7 mouse cellular contexts compared by ENCODE assay signal in the genomic region with DNA sequence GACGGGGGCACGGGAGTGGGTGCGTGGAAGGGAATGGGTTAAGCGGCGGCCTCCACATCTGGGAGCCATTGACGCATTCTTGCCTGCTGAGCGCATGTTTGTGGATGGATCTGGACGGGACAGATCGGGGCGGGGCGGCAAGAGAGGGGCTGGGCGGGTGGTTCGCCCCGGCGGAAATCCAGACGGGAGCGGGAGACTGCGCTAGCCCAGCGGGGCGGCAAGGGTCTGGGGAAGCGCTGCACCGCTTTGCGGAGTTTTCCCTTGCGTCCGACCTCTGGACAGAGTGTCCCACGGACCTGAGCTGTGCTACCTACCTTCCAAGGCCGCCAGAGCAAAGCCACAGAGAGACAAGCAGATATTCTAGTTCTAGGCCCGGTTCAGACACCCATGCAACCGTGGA. TPM values are rescaled to one million over a fixed set of nuclear protein-coding genes. Genes with fewer than 3 reads are reported as not detected.
DNase-seq lines count a peak whose midpoint lies in the region; ATAC-seq and TF ChIP-seq lines count a peak whose summit lies in the region.

No protein-coding gene starts in this region.

- TF ChIP-seq EP300 in heart, adult 2 months (IDR thresholded peaks at IDR 0.05; ENCODE audit: insufficient read depth, low read depth, low read length), result 0 out of 2 replicates have a peak, but pooled peaks have one; percentile 42
- no peak for TF ChIP-seq EP300 in stomach, postnatal 0 days (optimal IDR thresholded peaks at IDR 0.05)

- TF ChIP-seq CTCF in heart, adult 2 months (IDR thresholded peaks at IDR 0.05), result no peak
- TF ChIP-seq CTCF in lung, embryonic 14.5 days (IDR thresholded peaks at IDR 0.05; ENCODE audit: low read depth), result no peak
- TF ChIP-seq CTCF in stomach, postnatal 0 days (IDR thresholded peaks at IDR 0.05; ENCODE audit: low read depth), result no peak

- 3% methylated on average over 29 of the region's 29 CpGs for WGBS in heart, adult 2 months
- WGBS in lung, embryonic 14.5 days, result under 1% methylated on average over 29 of the region's 29 CpGs
- WGBS in stomach, postnatal 0 days, result under 1% methylated on average over 29 of the region's 29 CpGs

- peak overlapping the region; percentile 61 for H3K4me3 ChIP-seq in heart, adult 2 months
- H3K4me3 ChIP-seq in lung, embryonic 14.5 days (ENCODE audit: low read depth, low read length), result peak overlapping the region; percentile 76
- peak overlapping the region; percentile 81 for H3K4me3 ChIP-seq in stomach, postnatal 0 days (ENCODE audit: low read depth, low read length)

- H3K36me3 ChIP-seq in heart, adult 2 months (ENCODE audit: control insufficient read depth, insufficient read depth, low read length), result no peaks in the 10 kb centered on the region
- no peaks in the 10 kb centered on the region for H3K36me3 ChIP-seq in lung, embryonic 14.5 days (ENCODE audit: insufficient read depth)
- no peaks in the 10 kb centered on the region for H3K36me3 ChIP-seq in stomach, postnatal 0 days (ENCODE audit: control insufficient read depth, insufficient read depth, low read length)

- peak overlapping the region; percentile 94 for H3K4me2 ChIP-seq in lung, embryonic 14.5 days
- peak overlapping the region; percentile 93 for H3K4me2 ChIP-seq in stomach, postnatal 0 days (replicated peaks; ENCODE audit: low read depth)

- H3K27me3 ChIP-seq in heart, adult 2 months (ENCODE audit: control insufficient read depth, insufficient read depth, low read length), result no peaks in the 10 kb centered on the region
- H3K27me3 ChIP-seq in lung, embryonic 14.5 days (ENCODE audit: insufficient read depth, low read length), result no peaks in the 10 kb centered on the region
- H3K27me3 ChIP-seq in stomach, postnatal 0 days (ENCODE audit: control insufficient read depth, insufficient read depth, low read length), result no peaks in the 10 kb centered on the region

- H3K9me3 ChIP-seq in lung, embryonic 14.5 days (ENCODE audit: low read depth, low read length), result no peaks in the 10 kb centered on the region
- no peaks in the 10 kb centered on the region for H3K9me3 ChIP-seq in stomach, postnatal 0 days (ENCODE audit: control insufficient read depth, low read length)

- intact Hi-C loops in heart, adult 2 months (cut with DNase I), result loop anchor here (1.0 kb wide), 1 partner anchor 24 kb away; no protein-coding TSS in a partner anchor

- 0 out of 2 replicates have a peak, but pooled peaks cover 1% of the 10 kb centered on the region for H3K79me2 ChIP-seq in heart, adult 2 months (replicated peaks; ENCODE audit: control insufficient read depth, insufficient read depth, low read length)

- H3K9ac ChIP-seq in heart, adult 2 months (ENCODE audit: low read depth, low read length), result peak overlapping the region; percentile 86
- H3K9ac ChIP-seq in lung, embryonic 14.5 days, result peak overlapping the region; percentile 83
- H3K9ac ChIP-seq in stomach, postnatal 0 days (ENCODE audit: low read length), result peak overlapping the region; percentile 90

- H3K4me1 ChIP-seq in heart, adult 2 months (ENCODE audit: control insufficient read depth, insufficient read depth, low read length), result peaks cover 37% of the 10 kb centered on the region
- peaks cover 63% of the 10 kb centered on the region for H3K4me1 ChIP-seq in lung, embryonic 14.5 days (ENCODE audit: insufficient read depth)
- H3K4me1 ChIP-seq in stomach, postnatal 0 days (replicated peaks; ENCODE audit: control insufficient read depth, insufficient read depth), result peaks cover 38% of the 10 kb centered on the region

- DNase-seq in NIH3T3 (ENCODE audit: low read depth), result peak; percentile 93
- peak; percentile 87 for DNase-seq in embryo, embryonic 10 days (ENCODE audit: low spot score)
- DNase-seq in heart, adult 2 months, result peak; percentile 87
- peak; percentile 82 for DNase-seq in kidney, adult 18-20 months
- peak; percentile 92 for DNase-seq in lung, embryonic 14.5 days
- peak; percentile 86 for DNase-seq in stomach, postnatal 0 days (ENCODE audit: low spot score)
- DNase-seq in layer of hippocampus, adult 11-12 months (ENCODE audit: low spot score), result no peak

- H3K27ac ChIP-seq in heart, adult 2 months, result peak overlapping the region; percentile 94
- H3K27ac ChIP-seq in lung, embryonic 14.5 days (ENCODE audit: low read depth), result peak overlapping the region; percentile 97
- peak overlapping the region; percentile 96 for H3K27ac ChIP-seq in stomach, postnatal 0 days (replicated peaks)

- ATAC-seq in lung, embryonic 14.5 days (ENCODE audit: insufficient read depth), result peak; percentile 51
- peak; percentile 47 for ATAC-seq in stomach, postnatal 0 days (ENCODE audit: low FRiP score, low TSS enrichment)

- TF ChIP-seq POLR2A in heart, adult 2 months (IDR thresholded peaks at IDR 0.05; ENCODE audit: insufficient read depth, low read depth, low read length), result peak; percentile 94

RNA-seq across cellular contexts. Expression of gene Rara, which starts 8.6 kb away (rescaled TPM):
- total RNA-seq in heart, adult 2 months (2021), result 10 to 100 TPM; 10.1 to 12.8 TPM
- polyA plus RNA-seq in heart, adult 2 months (2012; rRNA removed), result 7.1 and 10.9 TPM in 2 replicates
- 43.2 and 45.3 TPM in 2 replicates for polyA plus RNA-seq in lung, embryonic 14.5 days (2014; fragmentation: Nextera tagmentation; extraction: Ambion mirVana)
- 20.1 and 25.9 TPM in 2 replicates for polyA plus RNA-seq in stomach, postnatal 0 days (2015; fragmentation: Nextera tagmentation; extraction: Ambion mirVana)

RNA-seq across cellular contexts. Expression of gene Cdc6, which starts 28.6 kb away (rescaled TPM):
- total RNA-seq in heart, adult 2 months (2021), result under 1 TPM; 0.13 to 0.32 TPM
- 0.14 and 0.26 TPM in 2 replicates for polyA plus RNA-seq in heart, adult 2 months (2012; rRNA removed)
- polyA plus RNA-seq in lung, embryonic 14.5 days (2014; fragmentation: Nextera tagmentation; extraction: Ambion mirVana), result 47.0 and 48.1 TPM in 2 replicates
- 6.6 and 7.0 TPM in 2 replicates for polyA plus RNA-seq in stomach, postnatal 0 days (2015; fragmentation: Nextera tagmentation; extraction: Ambion mirVana)

RNA-seq across cellular contexts. Expression of gene Gjd3, which starts 46.6 kb away (rescaled TPM):
- total RNA-seq in heart, adult 2 months (2021), result under 1 TPM; 0.27 to 0.31 TPM
- polyA plus RNA-seq in heart, adult 2 months (2012; rRNA removed), result 0.94 and 1.6 TPM in 2 replicates
- 0.31 TPM in 1 of 2 replicates, not detected in the other for polyA plus RNA-seq in lung, embryonic 14.5 days (2014; fragmentation: Nextera tagmentation; extraction: Ambion mirVana)
- 1.9 and 2.1 TPM in 2 replicates for polyA plus RNA-seq in stomach, postnatal 0 days (2015; fragmentation: Nextera tagmentation; extraction: Ambion mirVana)
